Comparison of ENCODE assay signal across 20 mouse cellular contexts in the genomic region with DNA sequence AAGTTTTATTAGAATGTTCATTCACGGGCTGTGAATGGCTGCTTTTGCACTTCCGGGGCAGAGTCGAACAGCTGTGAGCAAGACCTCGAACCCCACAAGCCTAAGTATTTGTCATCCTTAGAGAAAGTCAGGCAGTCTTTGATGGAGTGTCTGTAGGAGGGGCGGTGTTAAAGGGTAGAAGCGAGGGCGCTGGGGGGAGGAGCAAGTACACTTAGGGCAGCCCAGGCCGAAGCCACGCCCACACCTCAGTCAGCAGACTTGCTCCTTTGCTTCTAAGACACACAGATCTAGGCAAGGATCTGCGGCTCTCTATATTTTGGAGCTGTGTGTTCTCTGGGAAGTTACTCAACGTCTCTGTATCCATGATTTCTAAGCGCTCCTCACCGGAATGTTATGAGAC. TPM values are rescaled to one million over a fixed set of nuclear protein-coding genes. Genes with fewer than 3 reads are reported as not detected.
DNase-seq lines count a peak whose midpoint lies in the region; ATAC-seq and TF ChIP-seq lines count a peak whose summit lies in the region.
"Had no signal": no experiment of that assay in that cellular context is flagged by ENCODE, and none has a peak within 500 bp of the region (broad histone marks: within the 10 kb centered on the region; RNA-seq: fewer than 3 reads in every experiment).

No protein-coding gene starts in this region.

- H3K9me3 ChIP-seq in kidney, embryonic 15.5 days (replicated peaks) = no peaks in the 10 kb centered on the region
- H3K9me3 ChIP-seq in intestine, postnatal 0 days (ENCODE audit: control insufficient read depth) = no peaks in the 10 kb centered on the region
- H3K9me3 ChIP-seq: limb, embryonic 15.5 days; neural tube, embryonic 15.5 days had no signal

- no peaks in the 10 kb centered on the region for H3K27me3 ChIP-seq in kidney, embryonic 15.5 days
- no peaks in the 10 kb centered on the region for H3K27me3 ChIP-seq in testis, adult 2 months (ENCODE audit: control insufficient read depth, insufficient read depth, low read length)
- H3K27me3 ChIP-seq in intestine, postnatal 0 days (replicated peaks; ENCODE audit: control insufficient read depth, insufficient read depth, low read length) = no peaks in the 10 kb centered on the region; the same call in 1 of the 2 replicates
- H3K27me3 ChIP-seq: limb, embryonic 15.5 days; neural tube, embryonic 15.5 days had no signal

- peaks cover 4% of the 10 kb centered on the region; the same call in 1 of the 2 replicates for H3K4me1 ChIP-seq in kidney, embryonic 15.5 days
- peaks cover 5% of the 10 kb centered on the region for H3K4me1 ChIP-seq in testis, adult 2 months (ENCODE audit: control insufficient read depth, insufficient read depth, low read length)
- H3K4me1 ChIP-seq in intestine, postnatal 0 days (replicated peaks; ENCODE audit: control insufficient read depth, insufficient read depth, low read length) = no peaks in the 10 kb centered on the region
- H3K4me1 ChIP-seq: limb, embryonic 15.5 days; neural tube, embryonic 15.5 days had no signal

- no peak overlapping the region for H3K4me2 ChIP-seq in kidney, embryonic 15.5 days
- H3K4me2 ChIP-seq in intestine, postnatal 0 days (replicated peaks; ENCODE audit: low read depth) = 0 out of 2 replicates have a peak overlapping the region, but pooled peaks have one; percentile 9
- H3K4me2 ChIP-seq: limb, embryonic 15.5 days; neural tube, embryonic 15.5 days had no signal

- H3K9ac ChIP-seq in kidney, embryonic 15.5 days = no peak overlapping the region
- H3K9ac ChIP-seq in intestine, postnatal 0 days (ENCODE audit: low read depth, low read length) = no peak overlapping the region
- H3K9ac ChIP-seq: limb, embryonic 15.5 days; neural tube, embryonic 15.5 days had no signal

- TF ChIP-seq CTCF in testis, adult 2 months (IDR thresholded peaks at IDR 0.05; ENCODE audit: control insufficient read depth, insufficient read depth, insufficient replicate concordance, low read depth, low read length) = no peak
- no peak for TF ChIP-seq CTCF in intestine, postnatal 0 days (IDR thresholded peaks at IDR 0.05; ENCODE audit: low read depth)

- H3K36me3 ChIP-seq in kidney, embryonic 15.5 days = no peaks in the 10 kb centered on the region
- no peaks in the 10 kb centered on the region for H3K36me3 ChIP-seq in testis, adult 2 months (ENCODE audit: control insufficient read depth, insufficient read depth, low read length)
- no peaks in the 10 kb centered on the region for H3K36me3 ChIP-seq in intestine, postnatal 0 days (ENCODE audit: control insufficient read depth, insufficient read depth)
- H3K36me3 ChIP-seq: G1E; limb, embryonic 15.5 days; neural tube, embryonic 15.5 days had no signal

- WGBS in kidney, embryonic 15.5 days = 54% methylated on average over 13 of the region's 13 CpGs
- WGBS in intestine, postnatal 0 days = 48% methylated on average over 13 of the region's 13 CpGs

- TF ChIP-seq POLR2A in testis, adult 2 months (IDR thresholded peaks at IDR 0.05; ENCODE audit: control insufficient read depth, low read depth, low read length) = no peak

- DNase-seq in kidney, adult 11 months = no peak
- no peak for DNase-seq in testis, postnatal 10 days (ENCODE audit: low spot score)
- peak; percentile 26 for DNase-seq in yolk sac, embryonic 10.5 days (ENCODE audit: low spot score)
- no peak for DNase-seq in spleen, postnatal 36 days (ENCODE audit: low spot score in 2 of 2)
- DNase-seq in cerebellum, adult 11-12 months = no peak
- DNase-seq: cerebellum, adult 18-20 months; cerebellum, postnatal 36 days; gastrocnemius, postnatal 14 days; layer of hippocampus, postnatal 36 days; lung, adult 18-20 months; right cerebral cortex, postnatal 4 days had no signal

- ATAC-seq in kidney, embryonic 15.5 days (replicated peaks; ENCODE audit: low FRiP score) = peak; percentile 38; the same call in 1 of the 2 replicates
- no peak for ATAC-seq in intestine, postnatal 0 days
- ATAC-seq: inflammation-experienced regulatory T-cells, adult 6 months had no signal

- H3K27ac ChIP-seq in kidney, embryonic 15.5 days = no peak overlapping the region
- H3K27ac ChIP-seq in testis, adult 2 months (ENCODE audit: control insufficient read depth, insufficient read depth, low read depth, low read length) = no peak overlapping the region
- no peak overlapping the region for H3K27ac ChIP-seq in intestine, postnatal 0 days (ENCODE audit: low read depth, low read length)
- H3K27ac ChIP-seq: kidney, postnatal 0 days; limb, embryonic 15.5 days; neural tube, embryonic 15.5 days had no signal

- no peak overlapping the region for H3K4me3 ChIP-seq in kidney, embryonic 15.5 days (replicated peaks)
- H3K4me3 ChIP-seq in testis, adult 2 months (ENCODE audit: control insufficient read depth, low read depth, low read length) = peak overlapping the region; percentile 78
- no peak overlapping the region for H3K4me3 ChIP-seq in intestine, postnatal 0 days (ENCODE audit: low read depth, low read length)
- H3K4me3 ChIP-seq: limb, embryonic 15.5 days; neural tube, embryonic 15.5 days had no signal

RNA-seq across cellular contexts. Expression of a gene that starts 9.9 kb away (rescaled TPM):
- 5.8 and 6.0 TPM in 2 replicates for polyA plus RNA-seq in kidney, embryonic 15.5 days (2015; fragmentation: Nextera tagmentation; extraction: Ambion mirVana)
- 2.5 and 2.6 TPM in 2 replicates for polyA plus RNA-seq in testis, adult 2 months (2012; rRNA removed)
- 0.14 and 0.18 TPM in 2 replicates for polyA plus RNA-seq in intestine, postnatal 0 days (2015; fragmentation: Nextera tagmentation; extraction: Ambion mirVana)
- polyA plus RNA-seq: inflammation-experienced regulatory T-cells, adult 6 months had no signal

RNA-seq across cellular contexts. Expression of a gene that starts 20.6 kb away (rescaled TPM):
- 2.1 and 5.2 TPM in 2 replicates for polyA plus RNA-seq in kidney, embryonic 15.5 days (2015; fragmentation: Nextera tagmentation; extraction: Ambion mirVana)
- 0.14 and 0.17 TPM in 2 replicates for polyA plus RNA-seq in testis, adult 2 months (2012; rRNA removed)
- 4.1 and 4.9 TPM in 2 replicates for polyA plus RNA-seq in intestine, postnatal 0 days (2015; fragmentation: Nextera tagmentation; extraction: Ambion mirVana)
- polyA plus RNA-seq: G1E; hindbrain, embryonic 11.5 days; inflammation-experienced regulatory T-cells, adult 6 months had no signal
